Mouse (Mus musculus) left cerebral cortex, adult 6 months (tissue): ENCODE measurements around the gene H2al3. TPM values are rescaled to one million over a fixed set of nuclear protein-coding genes. Genes with fewer than 3 reads are reported as not detected.

ENCODE experiments used
- long read RNA-seq, 2 experiments: library from polyadenylated mRNA; unstranded; transcript quantifications; one replicate each; pipeline ENCODE4 v2.0.0; 2019 to 2020
- polyA plus RNA-seq: library from polyadenylated mRNA; unstranded; fragments of <200 nt; fragmentation: Nextera tagmentation; gene quantifications from 2 replicates; pipeline ENCODE4 v1.2.3, GENCODE M21; 2021

The H2al3 gene
- polyA plus RNA-seq: not detected in 2 replicates
- long read RNA-seq, experiment 1: 0 reads
- long read RNA-seq, experiment 2: 0 reads

GRCm38 (mm10) chrX:9849403-9849802, at the start of gene H2al3:
Gene H2al3, plus strand, starts transcription at chrX:9849703.

GRCm38 (mm10) chrX:9846628-9847027, 2.9 kb upstream of the H2al3 start, which contains the start of gene Hypm:
Gene Hypm, plus strand, starts transcription at chrX:9846928.

GRCm38 (mm10) chrX:9885322-9885721, 35.8 kb downstream of the H2al3 start, which contains the start of gene Sytl5:
Gene Sytl5, plus strand, starts transcription at chrX:9885622.

Other genes with a start within 250 kb of the H2al3 start
- gene Dynlt3, start 186.7 kb upstream of the H2al3 start, polyA plus RNA-seq: 96.4 and 128 TPM in 2 replicates
- not detected in 2 replicates for gene Hypm, start 2.8 kb upstream of the H2al3 start, polyA plus RNA-seq
- gene Sytl5, start 35.9 kb downstream of the H2al3 start, polyA plus RNA-seq: 2.3 and 2.6 TPM in 2 replicates